Mouse (Mus musculus) lung, postnatal 0 days (tissue): ENCODE data around the gene Iqcc. TPM values are rescaled to one million over a fixed set of nuclear protein-coding genes. Genes with fewer than 3 reads are reported as not detected.

ENCODE experiments used
- ATAC-seq: fragments of 200-750 bp; cut with Nextera tagmentation; 2 replicates; pipeline ENCODE4 v1.8.0; 2017; ENCODE audit warnings: moderate library complexity
- DNase-seq: peaks from one replicate; pipeline ENCODE4 v3.0.0-alpha.2; 2016; ENCODE audit warnings: low spot score
- H3K27ac ChIP-seq: fragments of 300-500 bp; sonication (generic); 2 replicates; pipeline ENCODE4 v1.5.1; 2014; ENCODE audit warnings: antibody characterized with exemption, mild to moderate bottlenecking, low read length, mixed read lengths
- H3K27me3 ChIP-seq: fragments of 300-500 bp; sonication (generic); replicated peaks from 2 replicates; pipeline ENCODE4 v1.6.1; 2014; ENCODE audit warnings: low read length, mixed read lengths; ENCODE audit not compliant: insufficient read depth
- H3K36me3 ChIP-seq: fragments of 300-500 bp; sonication (generic); 2 replicates; pipeline ENCODE4 v1.6.1; 2014; ENCODE audit warnings: low read length, mixed read lengths; ENCODE audit not compliant: insufficient read depth
- H3K4me1 ChIP-seq: fragments of 300-500 bp; sonication (generic); 2 replicates; pipeline ENCODE4 v1.6.1; 2014; ENCODE audit warnings: antibody characterized with exemption, low read depth, low read length, mixed read lengths; ENCODE audit not compliant: insufficient read depth
- H3K4me2 ChIP-seq: fragments of 300-500 bp; sonication (generic); replicated peaks from 2 replicates; pipeline ENCODE4 v1.6.1; 2014; ENCODE audit warnings: low read depth, mild to moderate bottlenecking, low read length, moderate library complexity, mixed read lengths
- H3K4me3 ChIP-seq: fragments of 300-500 bp; sonication (generic); 2 replicates; pipeline ENCODE4 v1.5.1; 2014; ENCODE audit warnings: low read depth, low read length
- H3K9ac ChIP-seq: fragments of 300-500 bp; sonication (generic); replicated peaks from 2 replicates; pipeline ENCODE4 v1.6.1; 2014; ENCODE audit warnings: low read depth, mild to moderate bottlenecking
- H3K9me3 ChIP-seq: fragments of 300-500 bp; sonication (generic); 2 replicates; pipeline ENCODE4 v1.6.1; 2016; ENCODE audit warnings: low read length, mixed read lengths
- CTCF ChIP-seq: IDR thresholded peaks from 2 replicates; pipeline ENCODE4 v1.5.1; 2016; ENCODE audit warnings: antibody characterized with exemption, mild to moderate bottlenecking
- EP300 ChIP-seq: IDR thresholded peaks from 2 replicates; pipeline ENCODE4 v1.6.1; 2016; ENCODE audit warnings: antibody characterized with exemption, mild to moderate bottlenecking, control low read depth
- WGBS: fragments of 180-500 bp; shearing (Covaris S2); extraction: QIAGEN DNeasy Blood & Tissue Kit; methylation state at CpG from one replicate; pipeline ENCODE4 v1.1.7; 2014; 5-methylcytosine and 5-hydroxymethylcytosine counted together
- polyA plus RNA-seq: library from polyadenylated mRNA; unstranded; fragments of >200 nt; fragmentation: Nextera tagmentation; extraction: Ambion mirVana; gene quantifications from 2 replicates; pipeline ENCODE4 v1.2.1, GENCODE M21; 2015

Gene Iqcc
- polyA plus RNA-seq, 1 experiment from 2014 or later: 27.8 TPM

GRCm38 (mm10) chr4:129577688-129578087 is 41.2 kb downstream of the Iqcc start:
- Histone ChIP-seq H3K4me1 (no peaks in the 10 kb centered on the region), H3K4me3 (no peak overlapping the region), H3K27me3 (no peaks in the 10 kb centered on the region), H3K9me3 (no peaks in the 10 kb centered on the region), H3K9ac (no peak overlapping the region; the same call in 1 of the 2 replicates), H3K27ac (no peak overlapping the region), H3K4me2 (peak overlapping the region; percentile 20; the same call in 1 of the 2 replicates), H3K36me3 (no peaks in the 10 kb centered on the region)
- TF ChIP-seq CTCF: no peak
- no peak for TF ChIP-seq EP300
- DNase-seq (no peak), ATAC-seq (no peak)
- 79% methylated on average over 7 of the region's 7 CpGs for WGBS

- Histone ChIP-seq H3K4me3 (no peak overlapping the region), H3K4me2 (peak overlapping the region; percentile 20; the same call in 1 of the 2 replicates), H3K9ac (no peak overlapping the region), H3K4me1 (no peaks in the 10 kb centered on the region), H3K27ac (no peak overlapping the region), H3K27me3 (no peaks in the 10 kb centered on the region), H3K36me3 (no peaks in the 10 kb centered on the region), H3K9me3 (no peaks in the 10 kb centered on the region)
- WGBS: 32% methylated on average over 21 of the region's 21 CpGs
- peak; percentile 75 for TF ChIP-seq CTCF
- no peak for TF ChIP-seq EP300
- ATAC-seq: peak; percentile 52
- peak; percentile 74 for DNase-seq
These were observed 41.9 kb downstream of the Iqcc start for GRCm38 (mm10) chr4:129576863-129577491.

- no peak overlapping the region for H3K9ac ChIP-seq
- no peaks in the 10 kb centered on the region for H3K36me3 ChIP-seq
- no peak overlapping the region for H3K4me3 ChIP-seq
- DNase-seq (peak; percentile 39), ATAC-seq (peak; percentile 36; the same call in 1 of the 2 replicates)
- H3K27me3 ChIP-seq: no peaks in the 10 kb centered on the region
- H3K4me2 ChIP-seq: no peak overlapping the region
- 42% methylated on average over 6 of the region's 8 CpGs for WGBS
- TF ChIP-seq EP300 (no peak), CTCF (no peak)
- no peaks in the 10 kb centered on the region for H3K4me1 ChIP-seq
- no peaks in the 10 kb centered on the region for H3K9me3 ChIP-seq
- no peak overlapping the region for H3K27ac ChIP-seq
These were observed 43.6 kb downstream of the Iqcc start for GRCm38 (mm10) chr4:129575171-129575844.

GRCm38 (mm10) chr4:129573430-129573829 is 45.5 kb downstream of the Iqcc start, which contains the start of gene Lck:
TSS of gene Lck (minus strand) at chr4:129573641.
- no peak for TF ChIP-seq CTCF
- no peak for TF ChIP-seq EP300

GRCm38 (mm10) chr4:129573093-129573370 is 45.9 kb downstream of the Iqcc start:
- H3K4me2 ChIP-seq: no peak overlapping the region
- peak overlapping the region; percentile 57; the same call in 1 of the 2 replicates for H3K27ac ChIP-seq
- WGBS: 97% methylated on average over 4 of the region's 4 CpGs
- ATAC-seq: no peak
- no peak overlapping the region for H3K4me3 ChIP-seq
- no peak overlapping the region for H3K9ac ChIP-seq
- H3K27me3 ChIP-seq: no peaks in the 10 kb centered on the region
- TF ChIP-seq EP300 (no peak), CTCF (no peak)
- H3K4me1 ChIP-seq: no peaks in the 10 kb centered on the region
- DNase-seq: no peak
- H3K9me3 ChIP-seq: no peaks in the 10 kb centered on the region
- H3K36me3 ChIP-seq: no peaks in the 10 kb centered on the region

More at GRCm38 (mm10) chr4:129573430-129573829, 45.5 kb downstream of the Iqcc start, which contains the start of gene Lck:
- Histone ChIP-seq H3K9ac (no peak within 1 kb of the TSS), H3K4me1 (no peaks in the 10 kb centered on the region), H3K27me3 (no peaks in the 10 kb centered on the region), H3K4me3 (no peak within 1 kb of the TSS), H3K36me3 (no peaks in the 10 kb centered on the region), H3K4me2 (no peak within 1 kb of the TSS), H3K27ac (peak within 1 kb of the TSS; percentile 57), H3K9me3 (no peaks in the 10 kb centered on the region)
- WGBS: 90% methylated on average over 7 of the region's 8 CpGs
- no peak for ATAC-seq
- no peak for DNase-seq

- 57% methylated on average over 13 of the region's 13 CpGs for WGBS
- Histone ChIP-seq H3K9me3 (no peaks in the 10 kb centered on the region), H3K36me3 (no peaks in the 10 kb centered on the region), H3K4me1 (no peaks in the 10 kb centered on the region), H3K4me3 (no peak overlapping the region), H3K27me3 (no peaks in the 10 kb centered on the region), H3K4me2 (no peak overlapping the region), H3K27ac (peak overlapping the region; percentile 57), H3K9ac (no peak overlapping the region)
- DNase-seq (peak; percentile 35), ATAC-seq (peak; percentile 61)
- no peak for TF ChIP-seq CTCF
- TF ChIP-seq EP300: peak; percentile 38; the same call in 1 of the 2 replicates
These were observed 46.4 kb downstream of the Iqcc start for GRCm38 (mm10) chr4:129572236-129573092.
